Mouse (Mus musculus) hindbrain, embryonic 14.5 days (tissue): ENCODE results near the gene Oxct1. TPM values are rescaled to one million over a fixed set of nuclear protein-coding genes. Genes with fewer than 3 reads are reported as not detected.

Experiments used
- ATAC-seq: fragments of 200-750 bp; cut with Nextera tagmentation; 2 replicates; pipeline ENCODE4 v1.8.0; 2017; ENCODE audit warnings: moderate number of reproducible peaks, mild to moderate bottlenecking, moderate TSS enrichment, moderate library complexity; ENCODE audit not compliant: low FRiP score
- DNase-seq: peaks from one replicate; pipeline ENCODE4 v3.0.0-alpha.2; 2015; ENCODE audit warnings: low spot score
- H3K27ac ChIP-seq: fragments of 300-500 bp; sonication (generic); 2 replicates; pipeline ENCODE4 v1.5.1; 2014; ENCODE audit warnings: mild to moderate bottlenecking, moderate library complexity
- H3K27me3 ChIP-seq: fragments of 300-500 bp; sonication (generic); 2 replicates; pipeline ENCODE4 v1.6.1; 2014; ENCODE audit warnings: mild to moderate bottlenecking, low read length, mixed read lengths; ENCODE audit not compliant: control insufficient read depth, insufficient read depth
- H3K36me3 ChIP-seq: fragments of 300-500 bp; sonication (generic); replicated peaks from 2 replicates; pipeline ENCODE4 v1.6.1; 2014; ENCODE audit not compliant: control insufficient read depth, insufficient read depth
- H3K4me1 ChIP-seq: fragments of 300-500 bp; sonication (generic); replicated peaks from 2 replicates; pipeline ENCODE4 v1.6.1; 2014; ENCODE audit warnings: antibody characterized with exemption, low read length, mixed read lengths; ENCODE audit not compliant: control insufficient read depth, insufficient read depth
- H3K4me2 ChIP-seq: fragments of 300-500 bp; sonication (generic); replicated peaks from 2 replicates; pipeline ENCODE4 v1.6.1; 2014; ENCODE audit warnings: mild to moderate bottlenecking, moderate library complexity
- H3K4me3 ChIP-seq: fragments of 300-500 bp; sonication (generic); replicated peaks from 2 replicates; pipeline ENCODE4 v1.5.1; 2014; ENCODE audit warnings: mild to moderate bottlenecking, low read length
- H3K9ac ChIP-seq: fragments of 300-500 bp; sonication (generic); 2 replicates; pipeline ENCODE4 v1.6.1; 2014
- H3K9me3 ChIP-seq: fragments of 300-500 bp; sonication (generic); 2 replicates; pipeline ENCODE4 v1.6.1; 2016; ENCODE audit warnings: low read length; ENCODE audit not compliant: control insufficient read depth
- WGBS: fragments of 180-500 bp; shearing (Covaris S2); extraction: QIAGEN DNeasy Blood & Tissue Kit; methylation state at CpG from one replicate; pipeline ENCODE4 v1.1.7; 2014; 5-methylcytosine and 5-hydroxymethylcytosine counted together
- polyA plus RNA-seq: library from polyadenylated mRNA; unstranded; fragments of >200 nt; fragmentation: Nextera tagmentation; extraction: Ambion mirVana; gene quantifications from 2 replicates; pipeline ENCODE4 v1.2.1, GENCODE M21; 2014

Gene Oxct1
- polyA plus RNA-seq, 1 experiment from 2014 or later: 341 TPM

DNA sequence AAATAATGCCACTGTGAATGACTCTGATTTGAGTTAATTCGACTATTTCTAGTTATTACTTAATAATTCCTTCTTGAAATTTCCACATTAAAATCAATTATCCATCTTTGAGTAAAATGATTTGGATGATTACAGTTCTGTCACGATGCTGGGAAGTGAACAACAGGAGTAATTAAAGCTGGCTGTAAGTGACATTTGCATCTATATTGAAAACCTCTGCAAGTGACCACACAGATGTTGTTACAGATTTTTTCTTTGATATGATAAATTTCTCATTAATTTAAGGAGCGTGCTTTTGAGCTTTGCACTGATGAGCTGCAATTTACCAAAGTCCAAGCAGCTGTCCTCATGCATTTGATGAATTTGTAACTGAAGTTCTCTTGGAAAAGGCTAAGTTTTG, 64.4 kb downstream of the Oxct1 start:
- no peaks in the 10 kb centered on the region for H3K9me3 ChIP-seq
- ATAC-seq: no peak
- WGBS: 64% methylated on average over 3 of the region's 3 CpGs
- DNase-seq: no peak
- H3K36me3 ChIP-seq: peaks cover 19% of the 10 kb centered on the region
- no peak overlapping the region for H3K9ac ChIP-seq
- no peak overlapping the region for H3K4me3 ChIP-seq
- H3K27me3 ChIP-seq: no peaks in the 10 kb centered on the region
- H3K4me1 ChIP-seq: no peaks in the 10 kb centered on the region
- H3K4me2 ChIP-seq: no peak overlapping the region
- H3K27ac ChIP-seq: no peak overlapping the region

DNA sequence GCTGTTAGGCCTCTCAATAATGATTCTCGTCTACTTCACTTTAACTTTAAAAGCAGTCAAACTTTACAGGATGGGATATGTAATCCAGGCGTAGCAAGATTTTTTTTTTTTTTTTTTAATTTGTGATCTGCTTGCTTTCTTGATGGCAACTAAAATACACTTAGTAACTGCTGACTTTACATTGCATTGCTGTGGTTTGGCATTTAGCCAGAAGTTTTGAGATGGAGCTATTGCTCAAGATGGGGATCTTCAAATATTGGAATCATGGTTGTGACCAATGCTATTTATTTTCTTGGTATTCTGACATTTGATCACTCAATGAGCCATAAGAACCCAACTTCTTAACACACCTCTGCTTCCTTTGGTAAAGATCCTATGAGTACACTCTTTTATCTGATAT, 66.4 kb downstream of the Oxct1 start:
- Histone ChIP-seq H3K4me2 (no peak overlapping the region), H3K9me3 (no peaks in the 10 kb centered on the region), H3K27ac (no peak overlapping the region), H3K4me1 (no peaks in the 10 kb centered on the region), H3K9ac (no peak overlapping the region), H3K4me3 (no peak overlapping the region), H3K27me3 (no peaks in the 10 kb centered on the region), H3K36me3 (peaks cover 19% of the 10 kb centered on the region)
- no peak for DNase-seq
- 89% methylated on average over 2 of the region's 2 CpGs for WGBS
- ATAC-seq: no peak

DNA sequence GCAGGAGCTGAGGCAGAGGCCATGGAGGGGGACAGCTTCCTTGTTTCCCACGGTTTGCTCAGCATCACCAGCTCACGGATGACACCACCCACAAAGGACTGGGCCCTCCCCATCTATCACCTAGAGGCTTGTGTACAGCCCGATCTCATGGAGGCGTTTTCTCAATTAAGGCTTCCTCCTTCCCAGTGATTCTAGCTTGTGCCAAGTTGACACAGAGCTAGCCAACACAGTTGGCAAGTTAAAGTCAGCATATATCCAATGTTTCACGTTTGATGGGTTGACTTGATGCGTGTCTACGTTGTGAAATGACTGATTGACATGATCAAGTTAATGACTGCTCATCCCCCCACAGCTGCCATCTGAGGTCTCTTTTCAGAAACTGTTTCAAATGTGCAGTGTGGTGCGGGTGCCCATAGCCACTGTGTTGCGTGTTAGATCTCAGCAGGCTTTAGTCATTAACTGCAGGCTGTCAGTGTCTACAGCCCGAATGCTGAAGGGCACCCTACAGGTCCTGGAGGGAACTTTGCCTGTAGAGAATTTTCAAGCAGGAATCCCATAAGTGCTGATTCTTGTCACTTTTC, 74.2 kb downstream of the Oxct1 start:
- Histone ChIP-seq H3K4me3 (no peak overlapping the region), H3K4me2 (no peak overlapping the region), H3K9me3 (no peaks in the 10 kb centered on the region), H3K36me3 (peaks cover 27% of the 10 kb centered on the region), H3K27me3 (no peaks in the 10 kb centered on the region), H3K9ac (no peak overlapping the region), H3K4me1 (0 out of 2 replicates have a peak, but pooled peaks cover 6% of the 10 kb centered on the region), H3K27ac (no peak overlapping the region)
- no peak for DNase-seq
- 81% methylated on average over 10 of the region's 10 CpGs for WGBS
- ATAC-seq: no peak

DNA sequence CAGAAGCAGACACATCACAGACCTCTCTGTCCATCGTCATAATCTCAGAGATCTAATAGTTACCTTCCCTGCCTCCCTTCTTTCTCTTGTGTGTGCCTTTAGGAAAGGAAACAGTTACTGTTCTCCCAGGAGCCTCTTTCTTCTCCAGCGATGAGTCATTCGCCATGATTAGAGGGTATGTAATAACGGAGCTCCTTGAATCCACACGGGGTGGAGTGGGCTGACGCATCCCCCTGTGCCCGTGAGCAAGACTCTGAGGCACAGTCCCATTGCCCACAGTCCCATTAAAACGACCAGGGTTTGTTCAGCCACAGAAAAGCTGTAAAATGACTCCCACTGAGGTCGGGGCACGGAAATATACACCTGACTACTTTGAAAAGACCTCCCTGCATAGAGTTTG, 74.8 kb downstream of the Oxct1 start:
- WGBS: 86% methylated on average over 10 of the region's 10 CpGs

DNA sequence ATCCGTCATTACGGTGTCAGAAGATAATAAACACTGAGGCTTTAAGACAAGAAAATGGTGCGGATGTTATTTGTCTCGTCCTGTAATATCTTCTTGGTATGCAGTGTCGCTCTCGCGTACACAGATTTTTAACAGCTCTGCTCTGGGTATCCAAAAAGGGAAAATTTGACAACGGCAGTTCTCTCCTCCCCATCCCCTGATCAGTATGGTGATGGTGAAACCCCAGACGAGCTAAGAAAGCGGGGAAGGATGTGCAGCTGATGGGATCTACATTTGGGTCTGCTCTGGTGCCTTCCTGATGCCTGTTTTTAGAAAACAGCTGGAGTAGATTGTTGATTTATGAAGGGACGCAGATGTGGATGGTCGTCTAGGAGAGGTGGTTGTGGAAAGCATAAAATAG, 78.1 kb downstream of the Oxct1 start:
- ATAC-seq (no peak), DNase-seq (no peak)
- Histone ChIP-seq H3K4me2 (no peak overlapping the region), H3K4me3 (no peak overlapping the region), H3K4me1 (0 out of 2 replicates have a peak, but pooled peaks cover 6% of the 10 kb centered on the region), H3K9me3 (no peaks in the 10 kb centered on the region), H3K27me3 (no peaks in the 10 kb centered on the region), H3K36me3 (peaks cover 26% of the 10 kb centered on the region), H3K9ac (no peak overlapping the region), H3K27ac (peak overlapping the region; percentile 53; the same call in 1 of the 2 replicates)
- WGBS: 86% methylated on average over 12 of the region's 12 CpGs

More for the DNA sequence above, 74.8 kb downstream of the Oxct1 start:
- no peak overlapping the region for H3K9ac ChIP-seq
- H3K4me2 ChIP-seq: no peak overlapping the region
- no peak overlapping the region for H3K27ac ChIP-seq
- H3K4me3 ChIP-seq: no peak overlapping the region
- ATAC-seq: no peak
- peaks cover 27% of the 10 kb centered on the region for H3K36me3 ChIP-seq
- H3K27me3 ChIP-seq: no peaks in the 10 kb centered on the region
- no peaks in the 10 kb centered on the region for H3K9me3 ChIP-seq
- DNase-seq: no peak
- 0 out of 2 replicates have a peak, but pooled peaks cover 6% of the 10 kb centered on the region for H3K4me1 ChIP-seq

DNA sequence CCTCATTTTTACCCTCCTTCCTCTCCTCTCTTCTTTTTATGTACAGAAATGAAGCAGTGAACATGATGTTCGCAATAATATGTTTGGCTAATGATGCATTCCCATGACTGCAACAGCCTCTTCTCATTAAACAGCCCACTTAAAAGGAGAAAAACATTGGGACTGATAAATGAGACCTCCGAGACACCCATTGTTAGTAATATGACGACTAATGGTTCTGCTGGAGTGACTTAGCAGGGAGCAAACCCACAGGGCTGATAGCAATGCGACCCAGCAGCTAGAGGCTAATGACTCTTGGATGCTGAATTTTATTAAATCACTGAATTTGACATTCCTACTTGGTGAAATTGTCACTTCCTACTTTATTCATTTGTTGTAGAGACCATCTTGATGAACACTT, 79.3 kb downstream of the Oxct1 start:
- no peak overlapping the region for H3K4me3 ChIP-seq
- peak overlapping the region; percentile 53 for H3K27ac ChIP-seq
- ATAC-seq: peak; percentile 69; the same call in 1 of the 2 replicates
- H3K9me3 ChIP-seq: no peaks in the 10 kb centered on the region
- no peaks in the 10 kb centered on the region for H3K27me3 ChIP-seq
- DNase-seq: no peak
- peaks cover 17% of the 10 kb centered on the region for H3K36me3 ChIP-seq
- H3K4me2 ChIP-seq: no peak overlapping the region
- no peak overlapping the region for H3K9ac ChIP-seq
- WGBS: 50% methylated on average over 4 of the region's 4 CpGs
- H3K4me1 ChIP-seq: 0 out of 2 replicates have a peak, but pooled peaks cover 6% of the 10 kb centered on the region

DNA sequence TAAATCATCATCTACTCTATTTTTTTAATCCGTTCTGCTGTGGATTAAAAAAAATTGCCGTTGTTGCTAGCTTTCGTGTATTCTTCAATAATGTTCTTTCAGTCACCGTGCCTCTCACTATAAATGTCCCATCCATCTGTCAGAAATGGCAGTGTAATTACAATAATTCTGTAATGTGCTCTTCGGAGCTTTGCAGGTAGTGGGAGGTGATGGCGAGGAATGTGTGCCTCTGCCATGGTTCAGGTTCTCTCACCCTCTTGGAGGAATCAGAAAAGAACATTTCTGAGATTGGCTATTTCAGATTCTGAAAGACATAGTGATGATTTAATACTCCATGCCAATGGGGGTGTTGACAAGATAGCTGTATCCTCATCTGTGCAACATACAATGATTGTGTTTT, 93.8 kb downstream of the Oxct1 start:
- Histone ChIP-seq H3K27me3 (no peaks in the 10 kb centered on the region), H3K27ac (no peak overlapping the region), H3K9me3 (no peaks in the 10 kb centered on the region), H3K4me1 (no peaks in the 10 kb centered on the region), H3K4me3 (no peak overlapping the region), H3K4me2 (no peak overlapping the region), H3K36me3 (no peaks in the 10 kb centered on the region), H3K9ac (no peak overlapping the region)
- 89% methylated on average over 6 of the region's 6 CpGs for WGBS
- ATAC-seq (no peak), DNase-seq (no peak)

DNA sequence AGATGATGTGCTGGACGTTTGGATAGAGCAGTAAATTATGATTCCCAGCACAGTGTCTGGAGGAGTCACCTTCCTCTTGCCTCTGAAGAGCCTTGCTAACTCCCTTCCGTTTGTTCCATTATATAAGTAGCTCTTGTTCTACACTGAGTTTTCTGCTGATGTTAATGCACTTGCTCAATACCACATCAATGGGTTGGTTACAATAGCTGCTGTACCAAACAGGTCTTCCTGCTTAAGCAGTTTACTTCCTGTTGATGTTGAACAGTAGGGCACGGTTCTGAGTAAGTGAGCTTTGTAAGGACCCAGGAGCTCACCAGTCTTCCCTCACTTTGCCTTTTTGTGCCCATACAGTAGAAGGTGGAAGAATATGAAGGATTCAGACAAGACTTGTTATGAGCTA, 98.5 kb downstream of the Oxct1 start:
- H3K4me3 ChIP-seq: no peak overlapping the region
- WGBS: 59% methylated on average over 3 of the region's 3 CpGs
- ATAC-seq: no peak
- H3K9me3 ChIP-seq: no peaks in the 10 kb centered on the region
- no peaks in the 10 kb centered on the region for H3K4me1 ChIP-seq
- H3K9ac ChIP-seq: no peak overlapping the region
- peaks cover 10% of the 10 kb centered on the region for H3K36me3 ChIP-seq
- H3K27ac ChIP-seq: no peak overlapping the region
- no peak overlapping the region for H3K4me2 ChIP-seq
- no peaks in the 10 kb centered on the region for H3K27me3 ChIP-seq
- DNase-seq: no peak

DNA sequence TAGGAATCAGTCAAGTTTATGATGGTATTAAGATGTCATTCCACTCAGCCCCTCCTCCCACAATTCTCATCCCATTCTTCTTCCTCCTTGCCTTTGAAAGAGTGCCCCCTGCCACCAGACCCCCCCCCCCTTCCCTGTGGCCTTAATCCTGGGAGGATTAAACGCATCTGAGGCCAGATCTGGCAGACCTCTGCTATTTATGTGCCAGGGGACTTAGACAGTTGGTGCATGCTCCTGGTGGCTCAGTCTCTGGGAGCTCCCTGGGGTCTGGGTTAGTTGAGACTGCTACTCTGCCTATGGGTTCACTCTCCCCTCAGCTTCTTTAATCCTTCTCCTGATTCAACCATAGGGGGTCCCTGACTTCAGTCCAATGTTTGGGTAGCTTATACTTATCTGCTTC, 112.3 kb downstream of the Oxct1 start:
- no peak for DNase-seq
- no peak for ATAC-seq
- WGBS: 44% methylated on average over 1 of the region's 1 CpGs

DNA sequence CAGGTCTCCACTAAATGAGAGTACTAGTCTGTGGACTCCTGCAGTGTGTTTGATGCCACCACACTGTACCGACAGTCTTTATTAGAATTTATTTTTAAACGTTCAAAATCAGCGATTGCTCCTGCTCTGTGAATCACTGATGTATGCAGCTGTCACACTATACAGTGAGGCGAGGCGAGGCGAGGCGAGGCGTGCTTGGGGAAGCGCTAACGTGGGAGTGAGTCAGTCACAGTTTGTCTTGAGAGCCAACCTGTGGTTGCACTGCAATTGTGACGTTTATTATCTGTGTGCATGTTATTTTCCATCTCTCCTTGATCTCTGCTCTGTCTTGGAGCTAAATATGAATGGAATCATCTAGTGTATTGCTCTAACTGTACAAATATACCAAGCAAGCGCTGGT, 113.3 kb downstream of the Oxct1 start:
- no peak overlapping the region for H3K9ac ChIP-seq
- H3K27ac ChIP-seq: no peak overlapping the region
- H3K9me3 ChIP-seq: no peaks in the 10 kb centered on the region
- H3K27me3 ChIP-seq: no peaks in the 10 kb centered on the region
- H3K4me1 ChIP-seq: no peaks in the 10 kb centered on the region
- 88% methylated on average over 12 of the region's 12 CpGs for WGBS
- H3K36me3 ChIP-seq: peaks cover 22% of the 10 kb centered on the region
- H3K4me2 ChIP-seq: no peak overlapping the region
- DNase-seq: no peak
- no peak overlapping the region for H3K4me3 ChIP-seq
- no peak for ATAC-seq

More for the DNA sequence above, 112.3 kb downstream of the Oxct1 start:
- H3K9ac ChIP-seq: no peak overlapping the region
- no peaks in the 10 kb centered on the region for H3K9me3 ChIP-seq
- no peak overlapping the region for H3K4me3 ChIP-seq
- no peaks in the 10 kb centered on the region for H3K4me1 ChIP-seq
- H3K4me2 ChIP-seq: no peak overlapping the region
- no peak overlapping the region for H3K27ac ChIP-seq
- peaks cover 16% of the 10 kb centered on the region for H3K36me3 ChIP-seq
- H3K27me3 ChIP-seq: no peaks in the 10 kb centered on the region
